Mouse (Mus musculus) heart, embryonic 10.5 days (tissue): ENCODE measurements around the gene C130074G19Rik. TPM values are rescaled to one million over a fixed set of nuclear protein-coding genes. Genes with fewer than 3 reads are reported as not detected.

ENCODE experiments used
- DNase-seq: peaks from one replicate; pipeline ENCODE4 v3.0.0-alpha.2; 2017; ENCODE audit warnings: low spot score
- H3K27ac ChIP-seq: fragments of 300-500 bp; sonication (generic); 2 replicates; pipeline ENCODE4 v1.5.1; 2016; ENCODE audit warnings: mild to moderate bottlenecking
- H3K27me3 ChIP-seq: fragments of 300-500 bp; sonication (generic); 2 replicates; pipeline ENCODE4 v1.6.1; 2016; ENCODE audit warnings: mild to moderate bottlenecking; ENCODE audit not compliant: poor library complexity, insufficient read depth, severe bottlenecking
- H3K36me3 ChIP-seq: fragments of 300-500 bp; sonication (generic); 2 replicates; pipeline ENCODE4 v1.6.1; 2016; ENCODE audit warnings: mild to moderate bottlenecking, moderate library complexity
- H3K4me1 ChIP-seq: fragments of 300-500 bp; sonication (generic); 2 replicates; pipeline ENCODE4 v1.6.1; 2016; ENCODE audit warnings: mild to moderate bottlenecking
- H3K4me3 ChIP-seq: fragments of 300-500 bp; sonication (generic); 2 replicates; pipeline ENCODE4 v1.5.1; 2016; ENCODE audit warnings: mild to moderate bottlenecking, moderate library complexity
- H3K9me3 ChIP-seq: fragments of 300-500 bp; sonication (generic); 2 replicates; pipeline ENCODE4 v1.6.1; 2016; ENCODE audit warnings: mild to moderate bottlenecking, moderate library complexity
- WGBS: fragments of 180-500 bp; shearing (Covaris S2); methylation state at CpG from one replicate; pipeline ENCODE4 v1.1.7; 2016; 5-methylcytosine and 5-hydroxymethylcytosine counted together
- polyA plus RNA-seq: library from polyadenylated mRNA; unstranded; fragments of >200 nt; fragmentation: Nextera tagmentation; extraction: Ambion mirVana; gene quantifications from 2 replicates; pipeline ENCODE4 v1.2.1, GENCODE M21; 2016

C130074G19Rik gene
- polyA plus RNA-seq, 1 experiment from 2014 or later = 0.82 TPM

GRCm38 (mm10) chr1:184870646-184871385 lies 12.2 kb downstream of the C130074G19Rik start:
- WGBS = 75% methylated on average over 11 of the region's 11 CpGs
- DNase-seq = no peak
- H3K27ac ChIP-seq = no peak overlapping the region; the same call in 1 of the 2 replicates

GRCm38 (mm10) chr1:184869939-184870565 lies 13.0 kb downstream of the C130074G19Rik start:
- no peak overlapping the region for H3K4me3 ChIP-seq
- H3K4me1 ChIP-seq = peaks cover 21% of the 10 kb centered on the region
- no peaks in the 10 kb centered on the region for H3K36me3 ChIP-seq
- peak overlapping the region; percentile 37; the same call in 1 of the 2 replicates for H3K27ac ChIP-seq
- DNase-seq = no peak
- H3K9me3 ChIP-seq = no peaks in the 10 kb centered on the region
- 80% methylated on average over 4 of the region's 4 CpGs for WGBS
- H3K27me3 ChIP-seq = peaks cover 14% of the 10 kb centered on the region; the same call in 1 of the 2 replicates

More at GRCm38 (mm10) chr1:184870646-184871385, 12.2 kb downstream of the C130074G19Rik start:
- no peaks in the 10 kb centered on the region for H3K36me3 ChIP-seq
- H3K4me1 ChIP-seq = peaks cover 21% of the 10 kb centered on the region
- peaks cover 21% of the 10 kb centered on the region; the same call in 1 of the 2 replicates for H3K27me3 ChIP-seq
- no peak overlapping the region for H3K4me3 ChIP-seq
- no peaks in the 10 kb centered on the region for H3K9me3 ChIP-seq

- Histone ChIP-seq H3K36me3 (no peaks in the 10 kb centered on the region), H3K9me3 (no peaks in the 10 kb centered on the region), H3K27me3 (peaks cover 10% of the 10 kb centered on the region; the same call in 1 of the 2 replicates), H3K4me3 (no peak overlapping the region), H3K27ac (no peak overlapping the region), H3K4me1 (peaks cover 25% of the 10 kb centered on the region)
- DNase-seq = no peak
- WGBS = 70% methylated on average over 3 of the region's 3 CpGs
Observed at GRCm38 (mm10) chr1:184867640-184868120, 15.3 kb downstream of the C130074G19Rik start.

GRCm38 (mm10) chr1:184864381-184864801 lies 18.6 kb downstream of the C130074G19Rik start:
- DNase-seq = no peak
- no peaks in the 10 kb centered on the region for H3K9me3 ChIP-seq

GRCm38 (mm10) chr1:184862636-184863035 lies 20.4 kb downstream of the C130074G19Rik start:
- Histone ChIP-seq H3K36me3 (no peaks in the 10 kb centered on the region), H3K27me3 (0 out of 2 replicates have a peak, but pooled peaks cover 4% of the 10 kb centered on the region), H3K27ac (no peak overlapping the region), H3K4me3 (no peak overlapping the region), H3K4me1 (peaks cover 22% of the 10 kb centered on the region), H3K9me3 (no peaks in the 10 kb centered on the region)
- WGBS = 89% methylated on average over 6 of the region's 6 CpGs
- DNase-seq = no peak

More at GRCm38 (mm10) chr1:184864381-184864801, 18.6 kb downstream of the C130074G19Rik start:
- no peaks in the 10 kb centered on the region for H3K36me3 ChIP-seq
- peak overlapping the region; percentile 72 for H3K27ac ChIP-seq
- no peak overlapping the region for H3K4me3 ChIP-seq
- WGBS = 18% methylated on average over 7 of the region's 7 CpGs
- H3K27me3 ChIP-seq = no peaks in the 10 kb centered on the region
- H3K4me1 ChIP-seq = peaks cover 22% of the 10 kb centered on the region

GRCm38 (mm10) chr1:184861551-184861950 lies 21.5 kb downstream of the C130074G19Rik start:
- DNase-seq = no peak
- Histone ChIP-seq H3K4me3 (no peak overlapping the region), H3K27ac (no peak overlapping the region), H3K36me3 (no peaks in the 10 kb centered on the region), H3K27me3 (0 out of 2 replicates have a peak, but pooled peaks cover 4% of the 10 kb centered on the region), H3K4me1 (peaks cover 18% of the 10 kb centered on the region), H3K9me3 (no peaks in the 10 kb centered on the region)
- 56% methylated on average over 2 of the region's 2 CpGs for WGBS

GRCm38 (mm10) chr1:184860276-184860675 lies 22.7 kb downstream of the C130074G19Rik start:
- DNase-seq = no peak
- Histone ChIP-seq H3K4me1 (peaks cover 17% of the 10 kb centered on the region), H3K9me3 (no peaks in the 10 kb centered on the region), H3K27ac (peak overlapping the region; percentile 56; the same call in 1 of the 2 replicates), H3K4me3 (no peak overlapping the region), H3K27me3 (0 out of 2 replicates have a peak, but pooled peaks cover 4% of the 10 kb centered on the region), H3K36me3 (no peaks in the 10 kb centered on the region)
- 45% methylated on average over 3 of the region's 3 CpGs for WGBS

- no peak overlapping the region for H3K27ac ChIP-seq
Observed at GRCm38 (mm10) chr1:184858253-184858652, 24.8 kb downstream of the C130074G19Rik start.

GRCm38 (mm10) chr1:184857216-184857615 lies 25.8 kb downstream of the C130074G19Rik start:
- Histone ChIP-seq H3K27me3 (0 out of 2 replicates have a peak, but pooled peaks cover 4% of the 10 kb centered on the region), H3K4me1 (peaks cover 28% of the 10 kb centered on the region), H3K36me3 (no peaks in the 10 kb centered on the region), H3K9me3 (no peaks in the 10 kb centered on the region), H3K27ac (no peak overlapping the region), H3K4me3 (no peak overlapping the region)
- WGBS = 86% methylated on average over 9 of the region's 9 CpGs
- DNase-seq = no peak

More at GRCm38 (mm10) chr1:184858253-184858652, 24.8 kb downstream of the C130074G19Rik start:
- Histone ChIP-seq H3K4me1 (peaks cover 21% of the 10 kb centered on the region), H3K36me3 (no peaks in the 10 kb centered on the region), H3K4me3 (no peak overlapping the region), H3K9me3 (no peaks in the 10 kb centered on the region), H3K27me3 (0 out of 2 replicates have a peak, but pooled peaks cover 4% of the 10 kb centered on the region)
- no peak for DNase-seq
- 79% methylated on average over 1 of the region's 1 CpGs for WGBS

- peaks cover 7% of the 10 kb centered on the region; the same call in 1 of the 2 replicates for H3K27me3 ChIP-seq
- WGBS = 45% methylated on average over 3 of the region's 3 CpGs
- H3K36me3 ChIP-seq = no peaks in the 10 kb centered on the region
- H3K4me1 ChIP-seq = peaks cover 26% of the 10 kb centered on the region
- peak overlapping the region; percentile 49; the same call in 1 of the 2 replicates for H3K4me3 ChIP-seq
- peak overlapping the region; percentile 66 for H3K27ac ChIP-seq
- no peaks in the 10 kb centered on the region for H3K9me3 ChIP-seq
- DNase-seq = no peak
Observed at GRCm38 (mm10) chr1:184853922-184854321, 29.1 kb downstream of the C130074G19Rik start.

GRCm38 (mm10) chr1:184853339-184853738 lies 29.7 kb downstream of the C130074G19Rik start:
- Histone ChIP-seq H3K27ac (peak overlapping the region; percentile 66), H3K4me1 (peaks cover 26% of the 10 kb centered on the region), H3K36me3 (no peaks in the 10 kb centered on the region), H3K9me3 (no peaks in the 10 kb centered on the region), H3K27me3 (peaks cover 13% of the 10 kb centered on the region), H3K4me3 (peak overlapping the region; percentile 49)
- WGBS = 19% methylated on average over 5 of the region's 5 CpGs
- DNase-seq = peak; percentile 81

- 19% methylated on average over 31 of the region's 31 CpGs for WGBS
- Histone ChIP-seq H3K27ac (peak overlapping the region; percentile 62; the same call in 1 of the 2 replicates), H3K4me1 (peaks cover 26% of the 10 kb centered on the region), H3K4me3 (peak overlapping the region; percentile 41), H3K9me3 (no peaks in the 10 kb centered on the region), H3K36me3 (no peaks in the 10 kb centered on the region), H3K27me3 (peaks cover 19% of the 10 kb centered on the region)
- peak; percentile 94 for DNase-seq
Observed at GRCm38 (mm10) chr1:184851741-184852618, 31.0 kb downstream of the C130074G19Rik start.
